Mouse (Mus musculus): Measurements from ENCODE around the gene Hmgb1. TPM values are rescaled to one million over a fixed set of nuclear protein-coding genes. Genes with fewer than 3 reads are reported as not detected.

The Hmgb1 gene
- polyA plus RNA-seq, 1 experiment: 173 TPM

DNA sequence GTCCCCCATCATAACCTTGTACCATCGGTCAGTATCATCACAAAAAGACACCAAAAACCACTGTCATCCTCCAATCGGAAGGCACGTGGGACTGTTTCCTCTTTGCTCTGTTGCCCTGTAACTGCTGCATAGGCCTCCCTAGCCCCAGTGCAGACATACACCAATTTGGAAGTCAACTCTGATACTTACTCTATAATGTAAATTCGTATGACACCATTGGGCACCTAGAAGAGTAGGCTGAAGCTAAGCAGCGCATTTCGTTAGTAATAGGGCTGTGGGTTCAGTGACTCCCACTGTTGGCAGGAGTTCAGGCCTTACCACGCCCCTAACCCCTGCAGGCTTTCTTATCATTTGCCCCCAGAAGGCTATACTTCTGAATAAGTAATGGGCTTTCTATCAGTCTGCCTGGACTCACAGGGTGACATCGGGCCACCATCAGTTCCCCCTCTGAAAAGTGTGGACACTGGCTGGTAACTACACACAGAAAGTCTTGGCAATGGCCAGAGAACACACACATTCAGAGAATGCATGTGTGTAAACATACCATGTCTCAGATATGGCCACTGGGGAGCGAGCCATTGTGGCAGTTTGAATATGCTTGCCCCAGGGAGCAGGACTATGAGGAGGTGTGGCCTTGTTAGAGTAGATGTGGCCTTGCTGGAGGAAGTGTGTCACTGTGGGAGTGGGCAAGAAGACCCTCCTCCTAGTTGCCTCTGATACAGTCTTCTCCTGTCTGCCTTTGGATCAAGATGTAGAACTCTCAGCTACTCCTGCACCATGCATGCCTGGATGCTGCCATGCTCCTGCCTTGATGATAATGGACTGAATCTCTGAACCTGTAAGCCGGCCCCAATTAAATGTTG, 97.7 kb downstream of the Hmgb1 start:
- Histone ChIP-seq H3K4me3 (ENCODE audit: insufficient read depth, low read length) (no peak overlapping the region), H3K27ac (ENCODE audit: insufficient read depth, low read length) (no peak overlapping the region), H3K4me1 (ENCODE audit: control insufficient read depth, insufficient read depth, low read length) (no peaks in the 10 kb centered on the region)
- no peak for TF ChIP-seq CTCF (IDR thresholded peaks at IDR 0.05; ENCODE audit: extremely low read depth, insufficient read depth, low read length)
- no peak for TF ChIP-seq POLR2A (IDR thresholded peaks at IDR 0.05; ENCODE audit: extremely low read depth, insufficient read depth, low read length)

DNA sequence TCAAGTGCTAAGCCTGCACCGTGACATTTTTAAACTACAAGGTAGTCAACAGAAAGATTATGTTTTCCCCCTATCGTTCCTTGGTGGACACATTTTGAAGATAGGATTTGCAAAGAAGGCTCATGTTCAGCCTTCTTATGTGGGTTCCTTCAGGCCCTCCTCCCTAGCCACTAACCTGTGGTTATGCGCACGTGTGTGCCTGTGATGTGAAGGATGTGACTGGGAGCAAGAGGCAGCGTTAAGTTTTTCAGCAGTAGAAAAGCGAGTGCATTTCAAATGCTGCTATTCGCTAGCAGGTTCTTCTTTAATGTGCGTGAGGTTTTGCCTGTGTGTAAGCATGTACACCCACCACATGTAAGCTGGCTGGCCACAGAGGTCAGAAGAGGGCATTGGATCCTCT, 103.8 kb downstream of the Hmgb1 start:
- H3K27ac ChIP-seq (ENCODE audit: insufficient read depth, low read length): no peak overlapping the region
- no peak overlapping the region for H3K4me3 ChIP-seq (ENCODE audit: insufficient read depth, low read length)
- H3K4me1 ChIP-seq (ENCODE audit: control insufficient read depth, insufficient read depth, low read length): no peaks in the 10 kb centered on the region
- TF ChIP-seq CTCF (IDR thresholded peaks at IDR 0.05; ENCODE audit: extremely low read depth, insufficient read depth, low read length) (no peak), POLR2A (IDR thresholded peaks at IDR 0.05; ENCODE audit: extremely low read depth, insufficient read depth, low read length) (no peak)

GRCm38 (mm10) chr5:149079758-149080150, 104.5 kb downstream of the Hmgb1 start:
- Histone ChIP-seq H3K4me1 (ENCODE audit: control insufficient read depth, insufficient read depth, low read length) (no peaks in the 10 kb centered on the region), H3K27ac (ENCODE audit: insufficient read depth, low read length) (no peak overlapping the region), H3K4me3 (ENCODE audit: insufficient read depth, low read length) (no peak overlapping the region)
- no peak for TF ChIP-seq POLR2A (IDR thresholded peaks at IDR 0.05; ENCODE audit: extremely low read depth, insufficient read depth, low read length)

DNA sequence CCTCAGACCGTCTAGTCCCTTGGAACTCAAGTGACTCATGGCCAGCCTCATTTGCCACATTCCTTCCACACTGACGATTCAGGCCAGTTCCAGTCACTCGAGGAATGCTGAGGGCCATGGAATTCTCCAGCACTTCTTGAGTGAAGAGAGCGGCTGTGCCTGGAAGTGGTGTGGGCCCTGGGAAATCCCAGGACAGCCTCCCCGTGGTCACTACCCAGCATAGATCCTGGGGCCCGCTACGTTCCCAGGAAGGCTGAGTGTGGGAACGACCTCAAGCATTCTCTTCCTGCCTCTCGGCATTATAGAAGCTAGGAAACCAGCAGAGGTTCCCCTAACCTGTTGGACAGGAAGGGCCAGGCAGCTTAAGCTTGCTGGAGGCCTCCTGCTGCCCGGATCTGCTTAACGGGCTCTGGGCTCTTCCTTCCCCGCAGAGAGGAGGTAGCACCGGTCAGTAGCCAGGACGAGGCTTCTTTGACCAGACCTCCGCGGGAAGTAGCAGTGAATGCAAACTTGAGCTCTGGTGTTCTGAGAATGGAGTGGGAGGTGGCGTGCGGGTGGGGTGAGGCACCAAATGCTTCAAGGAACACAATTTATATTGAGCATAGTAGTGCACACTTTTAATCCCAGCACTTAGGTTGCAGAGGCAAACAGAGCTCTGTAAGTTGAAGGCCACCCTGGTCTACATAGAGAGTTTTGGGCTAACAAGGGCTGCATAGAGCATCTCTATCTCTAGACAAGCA, 105.1 kb downstream of the Hmgb1 start:
- H3K4me1 ChIP-seq (ENCODE audit: control insufficient read depth, insufficient read depth, low read length): no peaks in the 10 kb centered on the region
- H3K4me3 ChIP-seq (ENCODE audit: insufficient read depth, low read length): no peak overlapping the region
- no peak for TF ChIP-seq POLR2A (IDR thresholded peaks at IDR 0.05; ENCODE audit: extremely low read depth, insufficient read depth, low read length)
- no peak for TF ChIP-seq CTCF (IDR thresholded peaks at IDR 0.05; ENCODE audit: extremely low read depth, insufficient read depth, low read length)
- H3K27ac ChIP-seq (ENCODE audit: insufficient read depth, low read length): no peak overlapping the region

DNA sequence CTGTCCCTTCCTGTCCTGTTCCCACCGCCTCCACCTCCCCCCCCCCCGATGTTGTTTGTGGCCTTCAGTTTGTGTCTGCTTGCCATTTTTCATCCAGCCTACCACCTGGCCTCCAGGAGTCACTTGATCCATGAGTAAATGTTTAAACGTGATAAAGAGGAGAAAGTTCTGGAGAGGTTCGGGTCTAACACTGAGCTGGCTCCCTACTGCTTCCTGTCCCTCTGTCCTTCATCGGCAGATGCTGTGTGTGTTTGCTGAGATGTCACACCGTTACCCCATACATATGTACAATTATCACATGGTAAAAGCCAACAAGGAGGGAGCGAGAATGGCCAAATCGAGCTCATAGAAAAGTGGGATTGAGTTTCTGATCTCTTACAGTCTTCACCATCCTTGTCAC, 107.2 kb downstream of the Hmgb1 start:
- H3K4me3 ChIP-seq (ENCODE audit: insufficient read depth, low read length): no peak overlapping the region
- TF ChIP-seq POLR2A (IDR thresholded peaks at IDR 0.05; ENCODE audit: extremely low read depth, insufficient read depth, low read length): no peak
- no peak for TF ChIP-seq CTCF (IDR thresholded peaks at IDR 0.05; ENCODE audit: extremely low read depth, insufficient read depth, low read length)

GRCm38 (mm10) chr5:149071546-149071945, 112.7 kb downstream of the Hmgb1 start:
- TF ChIP-seq POLR2A (IDR thresholded peaks at IDR 0.05; ENCODE audit: extremely low read depth, insufficient read depth, low read length) (no peak), CTCF (IDR thresholded peaks at IDR 0.05; ENCODE audit: extremely low read depth, insufficient read depth, low read length) (no peak)
- no peaks in the 10 kb centered on the region for H3K4me1 ChIP-seq (ENCODE audit: control insufficient read depth, insufficient read depth, low read length)
- H3K27ac ChIP-seq (ENCODE audit: insufficient read depth, low read length): no peak overlapping the region
- H3K4me3 ChIP-seq (ENCODE audit: insufficient read depth, low read length): no peak overlapping the region

More for the DNA sequence above, 107.2 kb downstream of the Hmgb1 start:
- H3K27ac ChIP-seq (ENCODE audit: insufficient read depth, low read length): no peak overlapping the region
- H3K4me1 ChIP-seq (ENCODE audit: control insufficient read depth, insufficient read depth, low read length): no peaks in the 10 kb centered on the region

DNA sequence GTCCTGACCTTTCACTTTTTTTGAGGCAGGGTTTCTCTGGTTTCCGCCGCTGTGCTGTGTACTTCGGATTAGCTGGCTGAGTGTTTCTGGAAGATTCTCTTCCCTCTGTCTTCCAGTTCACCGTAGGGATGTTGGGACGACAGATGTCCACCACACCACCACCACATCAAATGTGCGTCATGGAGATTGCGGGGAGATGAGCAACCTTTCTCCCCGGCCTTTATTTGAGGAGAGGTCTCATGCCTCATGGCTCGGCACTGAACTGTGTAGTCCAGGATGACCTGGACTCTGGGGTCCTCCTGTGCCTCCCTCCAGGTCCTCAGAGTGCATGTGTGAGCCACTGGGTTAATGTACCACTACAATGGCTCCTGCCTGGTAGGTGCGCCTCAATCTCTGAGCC, 115.5 kb downstream of the Hmgb1 start:
- TF ChIP-seq POLR2A (IDR thresholded peaks at IDR 0.05; ENCODE audit: extremely low read depth, insufficient read depth, low read length) (no peak), CTCF (IDR thresholded peaks at IDR 0.05; ENCODE audit: extremely low read depth, insufficient read depth, low read length) (no peak)
- no peaks in the 10 kb centered on the region for H3K4me1 ChIP-seq (ENCODE audit: control insufficient read depth, insufficient read depth, low read length)

DNA sequence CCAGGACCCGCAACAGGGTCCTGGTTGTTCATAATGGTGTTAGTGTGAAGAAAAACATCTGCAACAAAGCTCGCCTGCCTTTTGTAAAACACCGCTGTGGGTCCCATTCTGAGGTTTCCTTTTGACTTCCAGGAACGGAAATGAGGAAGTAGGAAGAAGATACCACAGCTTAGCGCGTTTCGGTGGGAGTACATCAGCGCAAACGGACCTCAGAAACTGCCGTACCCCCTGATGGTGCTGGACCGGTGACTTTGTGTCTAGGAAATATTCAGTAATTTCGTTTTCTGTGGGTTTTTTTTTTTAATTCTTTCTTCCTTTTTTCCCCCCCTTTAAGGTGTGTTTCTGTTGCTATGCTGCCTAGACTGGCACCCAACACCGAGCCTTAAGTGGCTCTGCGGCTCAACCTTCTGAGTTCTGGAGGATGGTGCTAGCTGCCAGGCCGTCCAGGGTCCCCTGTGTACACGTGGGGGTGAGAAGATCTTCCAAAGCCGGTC, 116.0 kb downstream of the Hmgb1 start:
- Histone ChIP-seq H3K4me3 (ENCODE audit: insufficient read depth, low read length) (no peak overlapping the region), H3K4me1 (ENCODE audit: control insufficient read depth, insufficient read depth, low read length) (no peaks in the 10 kb centered on the region), H3K27ac (ENCODE audit: insufficient read depth, low read length) (no peak overlapping the region)
- TF ChIP-seq POLR2A (IDR thresholded peaks at IDR 0.05; ENCODE audit: extremely low read depth, insufficient read depth, low read length): no peak
- TF ChIP-seq CTCF (IDR thresholded peaks at IDR 0.05; ENCODE audit: extremely low read depth, insufficient read depth, low read length): no peak

More for the DNA sequence above, 115.5 kb downstream of the Hmgb1 start:
- no peak overlapping the region for H3K27ac ChIP-seq (ENCODE audit: insufficient read depth, low read length)
- no peak overlapping the region for H3K4me3 ChIP-seq (ENCODE audit: insufficient read depth, low read length)

- Histone ChIP-seq H3K4me3 (ENCODE audit: insufficient read depth, low read length) (no peak overlapping the region), H3K27ac (ENCODE audit: insufficient read depth, low read length) (no peak overlapping the region), H3K4me1 (ENCODE audit: control insufficient read depth, insufficient read depth, low read length) (no peaks in the 10 kb centered on the region)
- TF ChIP-seq POLR2A (IDR thresholded peaks at IDR 0.05; ENCODE audit: extremely low read depth, insufficient read depth, low read length): no peak
- TF ChIP-seq CTCF (IDR thresholded peaks at IDR 0.05; ENCODE audit: extremely low read depth, insufficient read depth, low read length): no peak
Measured at GRCm38 (mm10) chr5:149067501-149067961, 116.8 kb downstream of the Hmgb1 start.
